34 mouse cellular contexts compared by ENCODE assay signal in the genomic region with DNA sequence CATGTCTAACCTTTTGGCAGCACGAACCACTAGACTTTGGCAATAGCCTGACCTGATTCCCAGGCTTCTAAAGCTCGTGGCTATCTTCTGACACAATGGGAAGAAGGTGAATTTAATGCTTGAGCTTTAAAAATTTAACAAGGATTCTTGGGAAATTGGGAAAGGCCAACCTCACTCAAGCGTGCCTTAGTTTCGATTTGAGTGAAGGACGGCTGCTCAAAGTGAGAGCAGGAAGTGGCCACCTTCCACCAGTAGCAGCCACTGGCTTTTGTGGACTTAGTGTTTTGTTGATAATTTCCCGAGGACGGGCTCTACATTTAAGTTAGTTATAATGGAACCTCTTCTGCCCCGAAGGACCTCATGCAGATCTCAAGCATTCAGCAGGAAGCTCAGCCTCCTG.
"Had no signal": no experiment of that assay in that cellular context is flagged by ENCODE, and none has a peak within 500 bp of the region (broad histone marks: within the 10 kb centered on the region; RNA-seq: fewer than 3 reads in every experiment).

No protein-coding gene starts in this region.

- H3K4me3 ChIP-seq: heart, embryonic 10.5 days; heart, embryonic 12.5 days; heart, embryonic 13.5 days; heart, embryonic 15.5 days; hindbrain, embryonic 10.5 days; hindbrain, embryonic 12.5 days; hindbrain, embryonic 13.5 days; hindbrain, embryonic 15.5 days; intestine, embryonic 15.5 days; kidney, embryonic 15.5 days; layer of hippocampus, adult 2 months had no signal

- H3K4me1 ChIP-seq: heart, embryonic 10.5 days; heart, embryonic 12.5 days; heart, embryonic 13.5 days; heart, embryonic 15.5 days; hindbrain, embryonic 10.5 days; hindbrain, embryonic 12.5 days; hindbrain, embryonic 13.5 days; hindbrain, embryonic 15.5 days; intestine, embryonic 15.5 days; kidney, embryonic 15.5 days had no signal

- DNase-seq: heart, postnatal 10 days; heart, postnatal 14 days; heart, postnatal 36 days; kidney, adult 11 months; kidney, adult 18-20 months; kidney, adult 2 months; kidney, adult 8-10 months; kidney, adult 9 months; kidney, postnatal 10 days; kidney, postnatal 14 days; kidney, postnatal 25 days; kidney, postnatal 36 days; kidney, postnatal 4 days; layer of hippocampus, adult 9-11 months; layer of hippocampus, postnatal 36 days had no signal

- H3K27me3 ChIP-seq: heart, embryonic 12.5 days; heart, embryonic 13.5 days; heart, embryonic 15.5 days; hindbrain, embryonic 12.5 days; hindbrain, embryonic 13.5 days; hindbrain, embryonic 15.5 days; intestine, embryonic 15.5 days; kidney, embryonic 15.5 days had no signal

- H3K4me2 ChIP-seq: heart, embryonic 11.5 days; heart, embryonic 12.5 days; heart, embryonic 13.5 days; heart, embryonic 15.5 days; hindbrain, embryonic 12.5 days; hindbrain, embryonic 13.5 days; hindbrain, embryonic 14.5 days; hindbrain, embryonic 15.5 days; intestine, embryonic 15.5 days; kidney, embryonic 15.5 days had no signal

- H3K9ac ChIP-seq: heart, embryonic 12.5 days; heart, embryonic 13.5 days; heart, embryonic 15.5 days; hindbrain, embryonic 12.5 days; hindbrain, embryonic 13.5 days; hindbrain, embryonic 14.5 days; hindbrain, embryonic 15.5 days; intestine, embryonic 15.5 days; kidney, embryonic 15.5 days had no signal

- H3K27ac ChIP-seq: heart, embryonic 10.5 days; heart, embryonic 13.5 days; heart, embryonic 15.5 days; hindbrain, embryonic 10.5 days; hindbrain, embryonic 12.5 days; hindbrain, embryonic 13.5 days; hindbrain, embryonic 14.5 days; hindbrain, embryonic 15.5 days; hindbrain, postnatal 0 days; intestine, embryonic 15.5 days; kidney, embryonic 15.5 days; kidney, postnatal 0 days; layer of hippocampus, adult 2 months had no signal

- ATAC-seq: hindbrain, embryonic 16.5 days; hindbrain, postnatal 0 days; inflammation-experienced regulatory T-cells, adult 6 months; intestine, embryonic 15.5 days; intestine, embryonic 16.5 days; intestine, postnatal 0 days had no signal

- H3K9me3 ChIP-seq: heart, embryonic 15.5 days; hindbrain, embryonic 13.5 days; hindbrain, embryonic 15.5 days; intestine, embryonic 15.5 days had no signal
